Mouse (Mus musculus) fibroblast of lung, adult 2 months (primary cell): ENCODE data around the gene Coch.
"Not testable (repeated sequence)": the region's sequence is repeated elsewhere in the genome, so short reads cannot be mapped to it uniquely, and the experiment has no call there.

Experiments used
- DNase-seq: peaks from one replicate; pipeline ENCODE4 v3.0.0-alpha.2; 2011; ENCODE audit warnings: low read depth

The Coch gene

DNA sequence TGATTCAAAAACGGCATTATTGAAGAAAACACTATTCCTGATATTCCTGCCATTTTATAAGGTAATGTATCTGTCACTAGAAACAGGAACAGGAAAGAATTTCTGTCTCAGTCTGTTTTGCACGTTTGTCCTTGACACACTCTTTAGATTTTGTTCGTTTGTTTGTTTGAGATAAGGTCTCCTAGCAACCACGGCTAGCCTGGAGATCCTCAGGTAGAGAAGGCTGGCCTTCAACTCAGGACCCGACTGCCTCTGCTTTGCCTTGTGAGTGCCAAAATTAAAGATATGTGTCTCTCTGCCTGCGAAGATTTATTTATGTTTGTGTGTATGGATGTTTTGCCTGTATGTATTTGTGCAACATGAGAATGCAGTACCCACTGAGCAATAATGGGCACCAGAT lies 48.7 kb downstream of the Coch start:
- DNase-seq: no peak

DNA sequence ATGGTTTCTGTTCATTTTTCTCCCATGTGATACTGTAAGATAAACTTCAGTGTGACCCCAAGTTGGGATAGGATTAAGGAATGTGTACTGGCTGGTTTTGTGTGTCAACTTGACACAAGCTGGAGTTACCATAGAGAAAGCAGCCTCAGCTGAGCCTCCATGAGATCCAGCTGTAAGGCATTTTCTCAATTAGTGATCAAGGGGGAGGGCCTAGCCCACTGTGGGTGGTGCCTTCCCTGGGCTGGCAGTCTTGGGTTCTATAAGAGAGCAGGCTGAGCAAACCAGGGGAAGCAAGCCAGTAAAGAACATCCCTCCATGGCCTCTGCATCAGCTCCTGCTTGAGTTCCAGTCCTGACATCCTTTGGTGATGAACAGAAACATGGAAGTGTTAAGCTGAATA lies 56.3 kb downstream of the Coch start:
- not testable (repeated sequence) for DNase-seq
